Mouse (Mus musculus): Measurements from ENCODE around the gene Tmprss11d. TPM values are rescaled to one million over a fixed set of nuclear protein-coding genes. Genes with fewer than 3 reads are reported as not detected.
A peak's percentile ranks its signal among the peaks of the same experiment; 100 is the strongest.
"Not testable (repeated sequence)": the region's sequence is repeated elsewhere in the genome, so short reads cannot be mapped to it uniquely, and the experiment has no call there.

The Tmprss11d gene
- polyA plus RNA-seq (2016; fragmentation: Nextera tagmentation; extraction: Ambion mirVana), result not detected in 2 replicates

DNA sequence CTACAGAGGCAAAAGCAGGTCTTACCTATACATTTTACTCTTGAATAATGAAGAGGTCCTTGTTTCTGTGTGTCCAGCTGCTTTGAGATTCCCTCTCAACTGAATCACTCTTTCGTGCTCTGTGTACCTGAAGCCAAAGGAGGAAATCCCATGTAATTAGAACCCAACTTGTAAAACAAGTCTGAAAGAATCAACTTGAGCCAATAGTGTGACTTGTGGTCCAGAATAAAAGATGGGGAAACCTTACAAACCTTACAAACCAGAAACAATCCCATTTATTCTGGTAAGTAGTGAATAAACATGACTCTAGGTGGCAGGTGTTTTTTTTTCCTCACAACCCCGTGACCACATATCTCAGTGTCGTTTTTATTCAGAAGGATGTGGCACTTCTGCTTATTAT lies at the start of gene Tmprss11d:
Gene Tmprss11d, minus strand, starts transcription at position 101 of the 400 bp plus-strand sequence.
- WGBS, result 68% methylated on average over 3 of the region's 3 CpGs
- no peak within 1 kb of the TSS for H3K9ac ChIP-seq
- no peaks in the 10 kb centered on the region for H3K4me1 ChIP-seq
- no peaks in the 10 kb centered on the region for H3K27me3 ChIP-seq
- H3K36me3 ChIP-seq (replicated peaks), result no peaks in the 10 kb centered on the region
- no peak within 1 kb of the TSS for H3K27ac ChIP-seq
- no peak within 1 kb of the TSS for H3K4me3 ChIP-seq (replicated peaks)
- H3K9me3 ChIP-seq, result no peaks in the 10 kb centered on the region
- ATAC-seq (ENCODE audit: low FRiP score), result no peak
- H3K4me2 ChIP-seq, result no peak within 1 kb of the TSS

GRCm38 (mm10) chr5:86421323-86422028 lies 48.3 kb upstream of the Tmprss11d start:
- Histone ChIP-seq H3K36me3 (replicated peaks) (no peaks in the 10 kb centered on the region), H3K27ac (no peak overlapping the region)
- WGBS, result 30% methylated on average over 3 of the region's 3 CpGs

DNA sequence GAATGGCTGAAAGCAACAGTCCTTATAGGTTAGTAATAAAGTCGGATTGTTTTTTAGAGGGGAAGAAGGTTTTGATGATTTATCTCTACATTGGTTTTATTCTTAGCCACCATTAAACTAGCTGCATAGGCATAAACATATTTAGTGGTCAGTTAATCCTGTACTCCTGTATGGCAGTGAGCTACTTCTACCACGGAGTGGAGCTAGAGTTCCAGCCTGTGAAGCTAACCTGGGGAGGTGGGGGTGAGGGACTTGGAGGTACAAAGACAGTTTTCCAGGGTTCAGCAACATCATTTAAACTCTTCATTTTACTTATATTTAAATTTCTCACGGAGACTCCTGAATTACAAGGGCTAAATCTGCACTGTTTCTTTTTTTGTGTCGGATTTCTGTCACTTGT lies 46.3 kb upstream of the Tmprss11d start:
- ATAC-seq (ENCODE audit: low FRiP score), result no peak; the same call in 1 of the 2 replicates
- 24% methylated on average over 4 of the region's 4 CpGs for WGBS

More at GRCm38 (mm10) chr5:86421323-86422028, 48.3 kb upstream of the Tmprss11d start:
- peak; percentile 36; the same call in 1 of the 2 replicates for ATAC-seq (ENCODE audit: low FRiP score)
- Histone ChIP-seq H3K9ac (no peak overlapping the region), H3K4me3 (replicated peaks) (no peak overlapping the region), H3K4me2 (no peak overlapping the region), H3K27me3 (no peaks in the 10 kb centered on the region), H3K4me1 (peaks cover 8% of the 10 kb centered on the region), H3K9me3 (no peaks in the 10 kb centered on the region)

DNA sequence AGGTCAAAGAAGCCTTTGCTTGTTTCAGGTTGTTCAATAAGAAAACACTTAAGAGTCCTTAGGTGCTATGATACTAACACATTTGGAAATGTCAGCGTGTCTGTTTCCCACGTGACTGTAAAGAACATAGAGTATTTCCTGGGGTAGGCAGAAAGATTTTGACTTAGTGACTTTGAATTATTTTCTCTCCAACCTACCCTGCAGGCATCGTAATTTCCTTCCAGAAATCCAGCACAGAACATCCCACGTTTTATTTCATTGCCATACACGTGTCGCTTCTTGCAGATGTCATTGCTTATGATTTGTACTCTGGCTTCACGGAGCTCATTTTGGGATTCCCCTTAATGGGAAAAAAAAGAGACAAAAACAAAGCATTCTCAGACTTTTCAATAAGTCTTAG lies 41.1 kb upstream of the Tmprss11d start:
- no peak overlapping the region for H3K27ac ChIP-seq
- no peak for ATAC-seq (ENCODE audit: low FRiP score)
- H3K9me3 ChIP-seq, result no peaks in the 10 kb centered on the region
- H3K36me3 ChIP-seq (replicated peaks), result no peaks in the 10 kb centered on the region
- no peak overlapping the region for H3K9ac ChIP-seq
- no peaks in the 10 kb centered on the region for H3K27me3 ChIP-seq
- 89% methylated on average over 7 of the region's 7 CpGs for WGBS
- H3K4me2 ChIP-seq, result no peak overlapping the region
- no peaks in the 10 kb centered on the region for H3K4me1 ChIP-seq
- no peak overlapping the region for H3K4me3 ChIP-seq (replicated peaks)

More for the DNA sequence above, 46.3 kb upstream of the Tmprss11d start:
- Histone ChIP-seq H3K4me1 (peaks cover 8% of the 10 kb centered on the region), H3K9me3 (no peaks in the 10 kb centered on the region), H3K27me3 (no peaks in the 10 kb centered on the region), H3K36me3 (replicated peaks) (no peaks in the 10 kb centered on the region), H3K4me2 (no peak overlapping the region), H3K9ac (no peak overlapping the region), H3K4me3 (replicated peaks) (no peak overlapping the region), H3K27ac (no peak overlapping the region)

GRCm38 (mm10) chr5:86410815-86411214 lies 37.6 kb upstream of the Tmprss11d start:
- ATAC-seq (ENCODE audit: low FRiP score), result no peak

GRCm38 (mm10) chr5:86407941-86408340 lies 34.7 kb upstream of the Tmprss11d start:
- WGBS, result 85% methylated on average over 2 of the region's 2 CpGs
- Histone ChIP-seq H3K4me2 (no peak overlapping the region), H3K9ac (no peak overlapping the region), H3K4me1 (no peaks in the 10 kb centered on the region), H3K27me3 (no peaks in the 10 kb centered on the region), H3K27ac (no peak overlapping the region), H3K4me3 (replicated peaks) (no peak overlapping the region), H3K36me3 (replicated peaks) (no peaks in the 10 kb centered on the region), H3K9me3 (no peaks in the 10 kb centered on the region)
- ATAC-seq (ENCODE audit: low FRiP score), result no peak

More at GRCm38 (mm10) chr5:86410815-86411214, 37.6 kb upstream of the Tmprss11d start:
- WGBS, result 25% methylated on average over 3 of the region's 3 CpGs
- H3K4me3 ChIP-seq (replicated peaks), result no peak overlapping the region
- no peak overlapping the region for H3K4me2 ChIP-seq
- no peaks in the 10 kb centered on the region for H3K36me3 ChIP-seq (replicated peaks)
- H3K9ac ChIP-seq, result no peak overlapping the region
- no peaks in the 10 kb centered on the region for H3K4me1 ChIP-seq
- no peak overlapping the region for H3K27ac ChIP-seq
- H3K27me3 ChIP-seq, result no peaks in the 10 kb centered on the region
- H3K9me3 ChIP-seq, result no peaks in the 10 kb centered on the region

DNA sequence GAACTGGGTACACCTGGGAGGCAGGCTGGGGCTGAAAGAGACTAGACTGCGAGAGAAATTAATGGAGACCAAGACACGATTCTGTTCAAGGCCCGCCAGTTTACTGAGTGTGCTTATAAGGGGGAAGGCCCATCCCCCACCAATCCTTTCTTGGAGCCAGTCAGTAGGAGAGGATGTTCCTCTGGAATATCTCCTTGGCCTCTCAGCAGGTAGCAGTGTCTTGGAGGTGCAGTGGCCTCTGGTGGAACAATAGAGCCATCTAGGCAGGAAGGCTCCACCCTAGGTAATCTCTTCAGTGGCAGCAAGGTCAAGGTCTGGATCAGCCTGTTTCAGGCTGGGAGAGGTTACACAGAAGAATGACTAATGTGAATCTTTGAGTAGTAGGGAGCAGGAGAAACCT lies 34.0 kb upstream of the Tmprss11d start:
- 83% methylated on average over 3 of the region's 3 CpGs for WGBS
- Histone ChIP-seq H3K4me2 (no peak overlapping the region), H3K9ac (no peak overlapping the region), H3K36me3 (replicated peaks) (no peaks in the 10 kb centered on the region), H3K9me3 (no peaks in the 10 kb centered on the region), H3K4me3 (replicated peaks) (no peak overlapping the region), H3K27ac (no peak overlapping the region), H3K4me1 (no peaks in the 10 kb centered on the region), H3K27me3 (no peaks in the 10 kb centered on the region)
- no peak for ATAC-seq (ENCODE audit: low FRiP score)

DNA sequence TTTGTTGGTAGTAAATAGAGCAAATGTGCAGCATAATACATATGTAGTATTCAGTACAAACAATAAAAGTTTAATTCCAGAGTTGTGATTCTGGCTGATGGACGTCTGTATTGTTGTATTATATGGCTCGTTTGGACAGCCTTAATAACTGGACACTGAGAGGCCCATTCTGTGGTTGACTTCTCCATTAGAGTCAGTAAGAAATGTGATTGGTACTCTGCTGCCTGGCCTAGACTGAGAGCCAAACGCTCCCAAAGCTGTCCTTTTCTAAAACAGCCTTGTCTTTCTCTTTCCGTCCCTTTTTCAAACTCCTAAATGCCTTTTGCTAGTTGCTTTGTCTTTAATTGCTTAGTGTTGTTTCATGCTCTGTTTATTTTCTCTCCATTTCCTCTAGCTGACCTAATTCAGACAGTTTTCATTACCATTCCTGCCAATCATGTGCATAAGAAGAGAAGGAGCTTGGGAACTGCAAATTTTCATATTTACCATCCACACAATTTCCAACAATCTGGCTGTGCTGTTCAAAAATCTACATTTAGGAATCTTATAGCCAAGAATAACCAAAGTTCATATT lies 13.7 kb downstream of the Tmprss11d start:
- ATAC-seq (ENCODE audit: low FRiP score), result no peak
- Histone ChIP-seq H3K4me3 (replicated peaks) (no peak overlapping the region), H3K9ac (no peak overlapping the region), H3K27me3 (no peaks in the 10 kb centered on the region), H3K36me3 (replicated peaks) (no peaks in the 10 kb centered on the region), H3K27ac (no peak overlapping the region), H3K9me3 (no peaks in the 10 kb centered on the region), H3K4me2 (no peak overlapping the region), H3K4me1 (no peaks in the 10 kb centered on the region)
- 48% methylated on average over 4 of the region's 4 CpGs for WGBS

- Histone ChIP-seq H3K4me2 (no peak overlapping the region), H3K4me1 (no peaks in the 10 kb centered on the region), H3K9me3 (no peaks in the 10 kb centered on the region), H3K9ac (no peak overlapping the region), H3K36me3 (replicated peaks) (no peaks in the 10 kb centered on the region), H3K27ac (no peak overlapping the region), H3K27me3 (no peaks in the 10 kb centered on the region), H3K4me3 (replicated peaks) (no peak overlapping the region)
- 0 out of 2 replicates have a peak, but pooled peaks have one; percentile 14 for ATAC-seq (ENCODE audit: low FRiP score)
- 19% methylated on average over 7 of the region's 7 CpGs for WGBS
Measured at GRCm38 (mm10) chr5:86352966-86353365, 20.3 kb downstream of the Tmprss11d start.

GRCm38 (mm10) chr5:86318018-86318956 lies 54.9 kb downstream of the Tmprss11d start:
- not testable (repeated sequence) for H3K9ac ChIP-seq

DNA sequence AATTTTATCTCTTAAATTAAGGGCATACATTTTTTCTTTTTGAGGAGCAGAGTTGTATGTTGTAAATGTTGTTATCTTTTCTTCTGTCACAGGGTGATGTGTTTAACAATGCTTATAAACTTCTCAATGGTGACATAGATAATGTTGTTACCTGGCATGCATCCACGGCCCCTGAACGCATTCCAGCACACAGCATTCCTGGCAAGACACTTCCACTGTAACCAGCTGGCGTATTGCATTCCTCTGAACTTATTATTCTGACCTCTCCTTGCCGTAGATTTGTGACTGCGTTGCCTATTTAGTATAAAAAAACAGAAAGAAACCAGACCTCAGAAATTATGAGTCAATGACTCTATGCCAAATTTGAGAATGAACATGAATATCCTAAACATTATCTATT lies 67.1 kb downstream of the Tmprss11d start:
- Histone ChIP-seq H3K4me1 (no peaks in the 10 kb centered on the region), H3K27ac (no peak overlapping the region), H3K36me3 (replicated peaks) (no peaks in the 10 kb centered on the region), H3K9ac (no peak overlapping the region), H3K9me3 (no peaks in the 10 kb centered on the region), H3K4me3 (replicated peaks) (no peak overlapping the region), H3K27me3 (no peaks in the 10 kb centered on the region), H3K4me2 (no peak overlapping the region)
- ATAC-seq (ENCODE audit: low FRiP score), result no peak
- WGBS, result 86% methylated on average over 5 of the region's 5 CpGs

More at GRCm38 (mm10) chr5:86318018-86318956, 54.9 kb downstream of the Tmprss11d start:
- not testable (repeated sequence) for H3K9me3 ChIP-seq; H3K4me1 ChIP-seq; H3K27ac ChIP-seq; H3K36me3 ChIP-seq (replicated peaks); H3K27me3 ChIP-seq
- 45% methylated on average over 30 of the region's 30 CpGs for WGBS
- Histone ChIP-seq H3K4me2 (peak overlapping the region; percentile 43), H3K4me3 (replicated peaks) (peak overlapping the region; percentile 38)
- ATAC-seq (ENCODE audit: low FRiP score), result peak; percentile 83; the same call in 1 of the 2 replicates

DNA sequence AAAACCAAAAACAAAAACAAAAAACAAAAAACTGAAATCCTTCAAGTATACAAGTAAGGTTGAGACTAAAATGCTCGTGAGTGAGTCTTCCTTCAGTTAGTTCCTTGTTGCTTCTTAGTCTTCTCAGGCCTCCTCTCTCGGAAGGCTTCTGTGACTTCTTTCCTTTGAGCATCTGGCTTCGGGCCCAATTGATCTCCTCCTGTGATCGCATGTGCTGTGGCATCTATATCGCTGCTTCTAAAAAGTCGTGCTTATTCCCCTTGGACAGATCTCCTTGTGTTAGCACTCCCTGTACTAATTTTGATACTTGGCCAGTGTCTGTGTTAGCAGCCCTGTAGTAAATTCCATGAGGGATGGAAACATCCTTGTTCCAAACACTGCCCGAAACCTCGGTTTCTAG lies 69.3 kb downstream of the Tmprss11d start:
- Histone ChIP-seq H3K36me3 (replicated peaks) (no peaks in the 10 kb centered on the region), H3K4me1 (no peaks in the 10 kb centered on the region), H3K27ac (no peak overlapping the region), H3K4me2 (no peak overlapping the region), H3K27me3 (no peaks in the 10 kb centered on the region), H3K9ac (no peak overlapping the region), H3K9me3 (no peaks in the 10 kb centered on the region), H3K4me3 (replicated peaks) (no peak overlapping the region)
- WGBS, result 86% methylated on average over 8 of the region's 8 CpGs
- ATAC-seq (ENCODE audit: low FRiP score), result no peak
